Mouse (Mus musculus): ENCODE results near the gene Iqgap2.

The Iqgap2 gene

DNA sequence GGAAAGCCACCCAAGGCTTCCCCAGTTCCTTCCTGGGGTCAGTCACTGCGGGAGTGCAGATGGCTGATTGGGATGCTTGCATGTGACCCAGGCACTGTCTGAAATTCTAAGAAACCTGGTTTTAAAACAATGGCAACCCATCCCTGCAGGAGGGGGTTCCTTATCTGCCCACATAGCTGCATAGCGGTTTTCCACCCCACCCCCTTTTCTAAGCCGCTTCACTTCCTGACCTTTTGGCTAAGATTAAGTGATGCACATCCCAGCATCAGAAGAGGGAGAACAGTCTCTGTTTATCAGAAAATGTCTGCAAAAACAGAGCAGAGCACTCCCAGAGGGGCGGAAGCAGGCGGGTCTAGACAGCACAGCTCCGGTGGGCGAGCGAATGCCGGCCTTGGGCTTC is 234.6 kb downstream of the Iqgap2 start:
- DNase-seq (ENCODE audit: low read depth, low spot score) = no peak

GRCm38 (mm10) chr13:95655284-95655683 is 236.4 kb downstream of the Iqgap2 start:
- DNase-seq (ENCODE audit: low read depth, low spot score) = no peak

GRCm38 (mm10) chr13:95653696-95654095 is 238.0 kb downstream of the Iqgap2 start:
- DNase-seq (ENCODE audit: low read depth, low spot score) = no peak

DNA sequence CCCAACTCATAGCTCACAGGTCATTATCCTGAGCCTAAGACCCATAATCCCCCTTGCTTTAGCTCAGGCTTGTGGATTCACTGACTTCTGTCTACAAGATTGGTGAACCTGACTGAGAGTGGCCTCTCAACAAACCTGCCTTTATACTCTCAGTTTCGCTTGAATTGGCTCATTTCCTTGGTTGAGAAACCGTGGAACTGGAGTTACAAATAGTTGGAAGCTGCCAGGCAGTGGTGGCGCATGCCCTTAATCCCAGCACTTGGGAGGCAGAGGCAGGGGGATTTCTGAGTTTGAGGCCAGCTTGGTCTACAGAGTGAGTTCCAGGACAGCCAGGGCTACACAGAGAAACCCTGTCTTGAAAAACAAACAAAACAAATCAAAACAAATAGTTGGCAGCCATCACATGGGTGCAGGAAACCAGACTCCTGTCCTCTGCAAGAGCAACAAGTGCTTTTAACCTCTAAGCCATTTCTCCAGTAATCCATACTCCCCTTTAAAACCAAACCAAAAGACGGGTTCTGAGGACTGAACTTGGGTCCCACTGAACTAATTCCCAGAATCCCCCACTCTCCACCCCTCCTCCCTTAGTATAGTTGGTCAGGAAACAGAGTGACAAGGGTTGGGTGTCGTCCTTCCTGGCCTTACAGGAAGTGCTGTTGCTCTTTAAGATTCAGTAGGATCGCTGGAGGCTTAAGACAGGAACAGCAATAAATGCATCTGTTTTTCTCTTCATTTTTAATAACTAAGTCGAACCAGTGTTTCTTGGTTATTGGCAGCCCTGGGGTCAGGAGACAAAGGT is 239.7 kb downstream of the Iqgap2 start:
- DNase-seq (ENCODE audit: low read depth, low spot score) = no peak

DNA sequence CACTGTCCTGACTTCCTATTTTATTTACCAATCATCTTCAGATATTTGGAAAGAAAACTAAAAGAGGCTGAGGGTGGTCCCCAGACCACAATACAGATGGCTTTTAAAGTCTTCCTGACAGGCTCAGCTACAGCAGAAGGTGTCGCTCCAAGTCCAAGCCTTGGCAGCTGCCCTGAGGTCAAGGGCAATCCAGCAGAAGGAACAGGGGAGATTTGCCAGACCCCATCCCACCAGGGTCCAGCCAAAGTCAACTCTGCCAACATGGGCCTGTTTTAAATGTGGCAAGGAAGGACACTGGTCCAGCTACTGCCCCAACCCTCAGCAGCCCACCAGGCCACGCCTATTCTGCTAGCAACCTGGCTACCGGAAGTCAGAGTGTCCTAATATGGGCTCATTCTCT is 241.8 kb downstream of the Iqgap2 start:
- no peak for DNase-seq (ENCODE audit: low read depth, low spot score)

DNA sequence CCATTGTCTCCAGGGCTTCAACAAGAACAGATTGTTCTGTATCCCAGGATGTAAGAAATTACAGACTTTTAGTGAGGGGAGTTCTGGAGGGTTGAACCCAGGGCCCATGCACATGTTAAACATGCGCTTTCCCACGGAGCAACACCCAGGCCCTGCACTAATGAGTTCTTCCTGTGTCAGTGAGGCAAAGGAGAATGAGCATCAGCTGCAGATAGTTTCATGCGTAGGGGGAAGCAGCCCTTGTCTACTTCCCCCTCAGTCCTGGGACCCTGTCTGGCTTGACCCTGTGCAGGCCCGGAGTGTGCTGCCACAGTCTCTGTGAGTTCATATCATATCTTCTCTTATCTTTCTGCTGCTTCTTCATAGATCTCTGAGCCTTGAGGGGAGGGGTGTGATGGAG is 244.5 kb downstream of the Iqgap2 start:
- no peak for DNase-seq (ENCODE audit: low read depth, low spot score)

- DNase-seq (ENCODE audit: low read depth, low spot score) = no peak
These were observed 245.0 kb downstream of the Iqgap2 start for GRCm38 (mm10) chr13:95646687-95647111.

GRCm38 (mm10) chr13:95643740-95644139 is 248.0 kb downstream of the Iqgap2 start:
- peak; percentile 53 for DNase-seq (ENCODE audit: low read depth, low spot score)

- peak; percentile 91 for DNase-seq (ENCODE audit: low read depth, low spot score)
These were observed 250.4 kb downstream of the Iqgap2 start for GRCm38 (mm10) chr13:95641061-95641986.

DNA sequence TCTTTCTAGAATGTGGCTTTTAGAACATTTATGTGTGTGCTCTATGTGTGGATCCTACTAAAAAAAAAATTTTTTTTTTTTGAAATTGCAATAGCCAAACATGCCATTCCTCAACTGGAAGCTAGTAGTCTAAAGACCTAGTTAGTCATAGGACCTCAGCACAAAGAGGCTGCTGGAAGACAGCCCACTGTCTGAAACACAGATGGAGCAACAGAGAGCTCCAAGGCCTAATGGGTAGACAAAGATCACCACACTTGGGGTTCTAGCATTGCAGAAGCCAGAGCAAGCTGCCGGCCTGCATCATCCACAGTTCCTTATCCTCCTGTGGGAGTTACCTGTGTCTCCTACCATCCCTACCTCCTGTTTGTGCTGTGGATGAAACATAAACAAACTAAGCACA is 251.3 kb downstream of the Iqgap2 start:
- DNase-seq (ENCODE audit: low read depth, low spot score) = peak; percentile 92

DNA sequence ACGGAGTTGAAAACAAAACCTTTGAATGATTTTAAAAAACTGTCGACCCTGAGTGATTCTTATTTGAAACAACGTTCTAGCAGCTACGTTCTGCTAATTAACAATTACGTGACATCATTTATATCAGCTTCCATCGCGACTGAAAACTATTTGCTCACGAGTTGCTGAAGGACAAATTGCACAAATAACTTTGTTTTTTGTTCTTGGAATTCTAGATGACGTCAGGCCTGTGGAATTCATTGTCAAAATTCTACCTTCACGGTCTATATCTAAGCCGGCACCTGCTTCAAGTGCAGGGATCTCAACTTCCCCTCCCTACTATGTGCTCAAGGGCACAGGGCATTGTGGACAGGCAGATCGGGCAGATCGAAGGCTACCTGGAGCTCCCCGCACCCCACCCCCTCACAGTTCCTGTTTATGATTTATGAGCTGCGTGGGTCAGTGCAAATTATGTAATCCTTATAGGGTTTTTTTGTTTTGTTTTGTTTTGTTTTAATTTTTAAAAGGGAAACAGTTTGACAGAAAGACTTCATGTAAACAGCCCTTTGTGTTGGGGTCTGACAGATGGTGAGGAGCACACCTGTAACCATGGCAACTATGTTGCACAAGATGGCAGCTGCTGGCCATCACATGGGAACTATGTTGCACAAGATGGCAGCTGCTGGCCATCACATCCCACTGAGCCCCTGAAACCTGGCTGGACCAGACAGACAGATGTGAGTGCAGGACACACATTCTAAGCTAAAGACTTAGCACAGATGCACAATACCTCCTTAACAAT is 252.2 kb downstream of the Iqgap2 start:
- DNase-seq (ENCODE audit: low read depth, low spot score) = peak; percentile 52

GRCm38 (mm10) chr13:95638894-95639293 is 252.8 kb downstream of the Iqgap2 start:
- DNase-seq (ENCODE audit: low read depth, low spot score) = no peak

- DNase-seq (ENCODE audit: low read depth, low spot score) = no peak
These were observed 254.0 kb downstream of the Iqgap2 start for GRCm38 (mm10) chr13:95637737-95638136.

GRCm38 (mm10) chr13:95635301-95635700 is 256.4 kb downstream of the Iqgap2 start:
- no peak for DNase-seq (ENCODE audit: low read depth, low spot score)

- peak; percentile 53 for DNase-seq (ENCODE audit: low read depth, low spot score)
These were observed 257.3 kb downstream of the Iqgap2 start for GRCm38 (mm10) chr13:95634451-95634850.

GRCm38 (mm10) chr13:95633384-95633783 is 258.3 kb downstream of the Iqgap2 start:
- DNase-seq (ENCODE audit: low read depth, low spot score) = peak; percentile 80

GRCm38 (mm10) chr13:95632144-95632543 is 259.6 kb downstream of the Iqgap2 start:
- no peak for DNase-seq (ENCODE audit: low read depth, low spot score)

GRCm38 (mm10) chr13:95630747-95631146 is 261.0 kb downstream of the Iqgap2 start:
- DNase-seq (ENCODE audit: low read depth, low spot score) = no peak

DNA sequence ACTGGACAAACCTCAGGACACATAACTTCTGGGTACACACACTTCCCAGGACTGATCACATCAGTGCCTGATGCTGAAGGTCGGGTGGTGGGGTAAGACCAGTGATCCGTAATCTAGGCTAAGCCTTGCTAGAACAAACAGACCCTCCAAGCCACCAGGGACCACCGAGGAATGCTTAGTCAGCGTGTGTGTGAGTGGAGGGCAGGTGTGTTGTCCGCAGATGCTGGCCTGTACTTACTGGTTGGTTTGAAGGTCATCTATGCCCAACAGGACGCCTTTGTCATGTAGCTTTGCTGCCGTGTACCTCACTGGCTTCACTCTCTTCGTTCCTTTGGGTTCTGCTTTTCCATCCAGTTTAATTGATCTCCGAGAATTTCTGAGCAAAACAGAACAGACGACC is 262.0 kb downstream of the Iqgap2 start:
- DNase-seq (ENCODE audit: low read depth, low spot score) = no peak

DNA sequence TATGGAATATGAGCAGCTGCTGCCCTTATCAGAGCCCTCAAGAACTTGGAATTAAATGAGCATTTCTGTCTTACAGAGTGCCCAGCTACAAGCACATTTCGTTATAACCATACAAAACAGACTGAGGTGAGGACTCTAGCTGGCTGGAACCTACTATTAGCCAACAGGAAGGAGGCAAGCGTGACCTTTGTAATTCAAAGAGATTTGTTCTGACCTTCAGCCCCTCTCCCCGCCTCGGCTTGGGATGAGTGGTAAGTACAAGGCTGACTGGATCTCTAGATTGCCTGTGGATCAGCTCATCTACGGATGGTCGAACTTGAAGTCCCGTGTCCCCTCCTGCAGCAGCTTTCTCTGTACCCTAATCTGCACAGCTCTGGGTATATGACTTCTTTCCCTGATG is 265.0 kb downstream of the Iqgap2 start:
- no peak for DNase-seq (ENCODE audit: low read depth, low spot score)

- no peak for DNase-seq (ENCODE audit: low read depth, low spot score)
These were observed 268.7 kb downstream of the Iqgap2 start for GRCm38 (mm10) chr13:95623042-95623441.

DNA sequence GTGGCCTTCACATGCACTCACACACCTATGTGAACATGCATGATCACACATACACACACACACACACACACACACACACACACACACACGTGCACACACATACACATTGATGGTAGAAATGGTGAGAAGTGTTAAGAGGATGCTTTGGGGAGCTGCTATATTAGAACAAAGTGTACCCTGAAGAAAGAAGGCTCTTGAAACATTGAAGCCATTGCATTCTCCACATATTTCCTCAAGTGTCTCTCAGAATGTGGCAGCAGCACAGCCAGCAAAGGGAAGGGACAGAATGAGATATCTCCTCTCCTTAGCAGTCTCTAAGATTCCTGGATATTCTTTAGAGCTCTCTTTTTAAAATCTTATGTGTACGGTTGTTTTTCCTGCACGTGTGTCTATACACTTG is 270.2 kb downstream of the Iqgap2 start:
- DNase-seq (ENCODE audit: low read depth, low spot score) = no peak
